27 mouse cellular contexts compared by ENCODE assay signal in the genomic region with DNA sequence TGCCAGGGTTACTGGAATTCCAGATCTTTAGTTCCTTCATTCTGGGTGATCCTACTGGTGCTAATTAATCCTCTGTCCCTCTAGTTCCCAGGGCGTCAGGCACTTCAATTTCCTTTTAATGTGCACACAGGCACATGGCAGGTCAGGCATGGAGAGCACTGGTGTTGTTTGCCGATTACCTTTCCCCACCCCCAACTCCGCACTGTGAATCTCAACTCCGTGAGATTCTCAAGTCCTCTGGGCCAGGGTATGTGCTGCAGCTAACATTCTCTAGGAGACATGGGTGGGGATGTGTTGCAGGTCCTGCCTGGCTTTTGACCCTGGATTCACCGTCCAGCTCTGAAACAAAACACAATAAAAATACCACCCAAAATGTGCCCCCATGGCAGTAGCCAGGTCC. TPM values are rescaled to one million over a fixed set of nuclear protein-coding genes. Genes with fewer than 3 reads are reported as not detected.
DNase-seq lines count a peak whose midpoint lies in the region; ATAC-seq and TF ChIP-seq lines count a peak whose summit lies in the region.
"Had no signal": no experiment of that assay in that cellular context is flagged by ENCODE, and none has a peak within 500 bp of the region (broad histone marks: within the 10 kb centered on the region; RNA-seq: fewer than 3 reads in every experiment).

No protein-coding gene starts in this region.

- H3K9me3 ChIP-seq in kidney, embryonic 15.5 days (replicated peaks), result no peaks in the 10 kb centered on the region
- H3K9me3 ChIP-seq in liver, postnatal 0 days (ENCODE audit: low read length), result no peaks in the 10 kb centered on the region
- H3K9me3 ChIP-seq in liver, embryonic 12.5 days (replicated peaks), result no peaks in the 10 kb centered on the region
- H3K9me3 ChIP-seq: embryonic facial prominence, embryonic 12.5 days; embryonic facial prominence, embryonic 15.5 days; heart, embryonic 15.5 days had no signal

- no peak for TF ChIP-seq EP300 in liver, postnatal 0 days (IDR thresholded peaks at IDR 0.05; ENCODE audit: low read depth)

- no peaks in the 10 kb centered on the region for H3K27me3 ChIP-seq in kidney, embryonic 15.5 days
- H3K27me3 ChIP-seq in liver, postnatal 0 days (ENCODE audit: insufficient read depth, low read length), result no peaks in the 10 kb centered on the region
- no peaks in the 10 kb centered on the region for H3K27me3 ChIP-seq in liver, embryonic 12.5 days (replicated peaks)
- H3K27me3 ChIP-seq: embryonic facial prominence, embryonic 12.5 days; embryonic facial prominence, embryonic 15.5 days; heart, embryonic 12.5 days; heart, embryonic 15.5 days had no signal

- H3K9ac ChIP-seq in kidney, embryonic 15.5 days, result no peak overlapping the region
- H3K9ac ChIP-seq in liver, postnatal 0 days (replicated peaks), result no peak overlapping the region
- no peak overlapping the region for H3K9ac ChIP-seq in liver, embryonic 12.5 days
- H3K9ac ChIP-seq: embryonic facial prominence, embryonic 12.5 days; embryonic facial prominence, embryonic 15.5 days; forebrain, postnatal 0 days; heart, embryonic 12.5 days; heart, embryonic 15.5 days; hindbrain, embryonic 14.5 days had no signal

- 28% methylated on average over 5 of the region's 5 CpGs for WGBS in kidney, embryonic 15.5 days
- 40% methylated on average over 5 of the region's 5 CpGs for WGBS in liver, postnatal 0 days (ENCODE audit: insufficient replicate concordance)
- WGBS in liver, embryonic 12.5 days (ENCODE audit: insufficient replicate concordance), result 47% methylated on average over 5 of the region's 5 CpGs

- TF ChIP-seq CTCF in liver, postnatal 0 days (IDR thresholded peaks at IDR 0.05; ENCODE audit: low read depth), result no peak

- H3K36me3 ChIP-seq in kidney, embryonic 15.5 days, result no peaks in the 10 kb centered on the region
- no peaks in the 10 kb centered on the region for H3K36me3 ChIP-seq in liver, postnatal 0 days (replicated peaks; ENCODE audit: insufficient read depth, low read length)
- no peaks in the 10 kb centered on the region for H3K36me3 ChIP-seq in liver, embryonic 12.5 days
- H3K36me3 ChIP-seq: embryonic facial prominence, embryonic 12.5 days; embryonic facial prominence, embryonic 15.5 days; heart, embryonic 12.5 days; heart, embryonic 15.5 days had no signal

- peak; percentile 16 for DNase-seq in embryo, embryonic 10 days (ENCODE audit: low spot score)
- no peak for DNase-seq in embryo, embryonic 11 days
- no peak for DNase-seq in kidney, adult 11 months
- peak; percentile 6 for DNase-seq in liver, postnatal 0 days
- peak; percentile 25 for DNase-seq in testis, postnatal 10 days (ENCODE audit: low spot score)
- no peak for DNase-seq in testis, postnatal 14 days (ENCODE audit: low spot score)
- DNase-seq: adrenal gland, adult 8-10 months; adrenal gland, postnatal 25 days; cerebellum, adult 11-12 months; cerebellum, adult 8-10 months; cerebellum, postnatal 10 days; cerebellum, postnatal 36 days; forebrain, postnatal 0 days; gastrocnemius, adult 2 months; gastrocnemius, postnatal 14 days; heart, adult 18-20 months; heart, postnatal 10 days; heart, postnatal 4 days had no signal

- H3K4me2 ChIP-seq in kidney, embryonic 15.5 days, result no peak overlapping the region
- no peak overlapping the region for H3K4me2 ChIP-seq in liver, postnatal 0 days (ENCODE audit: low read depth, low read length)
- no peak overlapping the region for H3K4me2 ChIP-seq in liver, embryonic 12.5 days
- H3K4me2 ChIP-seq: embryonic facial prominence, embryonic 12.5 days; embryonic facial prominence, embryonic 15.5 days; heart, embryonic 12.5 days; heart, embryonic 15.5 days; hindbrain, embryonic 14.5 days had no signal

- H3K27ac ChIP-seq in kidney, embryonic 15.5 days, result no peak overlapping the region
- no peak overlapping the region for H3K27ac ChIP-seq in liver, postnatal 0 days (ENCODE audit: low read depth)
- H3K27ac ChIP-seq in liver, embryonic 12.5 days, result no peak overlapping the region
- H3K27ac ChIP-seq: embryonic facial prominence, embryonic 12.5 days; embryonic facial prominence, embryonic 15.5 days; gastrocnemius, adult 2 months; heart, embryonic 15.5 days; hindbrain, embryonic 14.5 days had no signal

- ATAC-seq in kidney, embryonic 15.5 days (replicated peaks; ENCODE audit: low FRiP score), result peak; percentile 58
- ATAC-seq in liver, postnatal 0 days, result no peak
- ATAC-seq in liver, embryonic 12.5 days, result no peak
- ATAC-seq: activated CD4-positive, CD25-positive, alpha-beta regulatory T cell, adult 4 months; forebrain, embryonic 14.5 days; forebrain, postnatal 0 days had no signal

- H3K4me3 ChIP-seq in kidney, embryonic 15.5 days (replicated peaks), result no peak overlapping the region
- no peak overlapping the region for H3K4me3 ChIP-seq in liver, postnatal 0 days (ENCODE audit: low read depth, low read length)
- H3K4me3 ChIP-seq in liver, embryonic 12.5 days, result no peak overlapping the region
- H3K4me3 ChIP-seq: embryonic facial prominence, embryonic 12.5 days; embryonic facial prominence, embryonic 15.5 days; gastrocnemius, adult 2 months; heart, embryonic 12.5 days; heart, embryonic 15.5 days had no signal

- peaks cover 4% of the 10 kb centered on the region; the same call in 1 of the 2 replicates for H3K4me1 ChIP-seq in kidney, embryonic 15.5 days
- H3K4me1 ChIP-seq in liver, postnatal 0 days (ENCODE audit: insufficient read depth), result no peaks in the 10 kb centered on the region
- H3K4me1 ChIP-seq in liver, embryonic 12.5 days, result no peaks in the 10 kb centered on the region
- H3K4me1 ChIP-seq: embryonic facial prominence, embryonic 12.5 days; embryonic facial prominence, embryonic 15.5 days; heart, embryonic 12.5 days; heart, embryonic 15.5 days had no signal

RNA-seq across cellular contexts. Expression of a gene that starts 46.0 kb away (rescaled TPM):
- 42.4 TPM in 2 replicates for polyA plus RNA-seq in kidney, embryonic 15.5 days (2015; fragmentation: Nextera tagmentation; extraction: Ambion mirVana)
- polyA plus RNA-seq in liver, postnatal 0 days (2015; fragmentation: Nextera tagmentation; extraction: Ambion mirVana), result 3.3 and 3.9 TPM in 2 replicates
- 1.4 and 1.6 TPM in 2 replicates for polyA plus RNA-seq in liver, embryonic 12.5 days (2016; fragmentation: Nextera tagmentation; extraction: Ambion mirVana)
- polyA plus RNA-seq: activated CD4-positive, CD25-positive, alpha-beta regulatory T cell, adult 4 months had no signal

Comparison
In these comparisons a context has a peak if more than half of its experiments do, and no peak if none do; other contexts are left out.
1. DNase-seq: peak in embryo, embryonic 10 days (single experiment), liver, postnatal 0 days (single experiment) and testis, postnatal 10 days (single experiment); none in embryo, embryonic 11 days (single experiment), kidney, adult 11 months (single experiment) and testis, postnatal 14 days (single experiment).